Mouse (Mus musculus) ES-Bruce4 (cell line): Measurements from ENCODE around the gene Ap3d1.

ENCODE experiments used
- CTCF ChIP-seq: IDR thresholded peaks from one replicate; pipeline ENCODE4 v1.8.1; 2011; ENCODE audit warnings: low read depth, low read length
- EP300 ChIP-seq: IDR thresholded peaks from 2 replicates; pipeline ENCODE4 v1.6.1; 2011; ENCODE audit warnings: low read depth, low read length; ENCODE audit not compliant: insufficient read depth

- no peak for TF ChIP-seq CTCF
- TF ChIP-seq EP300, result 0 out of 2 replicates have a peak, but pooled peaks have one; percentile 46
Measured at GRCm38 (mm10) chr10:80754594-80755290, 12.7 kb upstream of the Ap3d1 start, which contains the start of gene Dot1l.
